ENCODE assay signal across 15 mouse cellular contexts in genomic region chr4:109860256-109860655, GRCm38 (mm10).
DNase-seq lines count a peak whose midpoint lies in the region; ATAC-seq and TF ChIP-seq lines count a peak whose summit lies in the region.
"Had no signal": no experiment of that assay in that cellular context is flagged by ENCODE, and none has a peak within 500 bp of the region (broad histone marks: within the 10 kb centered on the region; RNA-seq: fewer than 3 reads in every experiment).

No protein-coding gene starts in this region.

- 32% methylated on average over 2 of the region's 2 CpGs for WGBS in forebrain, embryonic 14.5 days
- WGBS in forebrain, embryonic 11.5 days: 27% methylated on average over 2 of the region's 2 CpGs
- WGBS in heart, embryonic 12.5 days: 39% methylated on average over 2 of the region's 2 CpGs
- WGBS in heart, postnatal 0 days: 30% methylated on average over 2 of the region's 2 CpGs
- 56% methylated on average over 2 of the region's 2 CpGs for WGBS in hindbrain, embryonic 11.5 days

- H3K4me2 ChIP-seq in forebrain, embryonic 14.5 days (ENCODE audit: low read length): no peak overlapping the region
- no peak overlapping the region for H3K4me2 ChIP-seq in forebrain, embryonic 11.5 days (ENCODE audit: low read depth, low read length, severe bottlenecking)
- H3K4me2 ChIP-seq in heart, embryonic 12.5 days: no peak overlapping the region
- H3K4me2 ChIP-seq in heart, postnatal 0 days (ENCODE audit: low read depth, low read length): no peak overlapping the region
- H3K4me2 ChIP-seq in hindbrain, embryonic 11.5 days (replicated peaks; ENCODE audit: low read depth, low read length): no peak overlapping the region
- H3K4me2 ChIP-seq: hindbrain, embryonic 14.5 days; intestine, embryonic 15.5 days; kidney, embryonic 15.5 days; neural tube, embryonic 13.5 days had no signal

- no peak overlapping the region for H3K9ac ChIP-seq in forebrain, embryonic 14.5 days (ENCODE audit: low read length)
- no peak overlapping the region for H3K9ac ChIP-seq in forebrain, embryonic 11.5 days (ENCODE audit: low read length)
- H3K9ac ChIP-seq in heart, embryonic 12.5 days: no peak overlapping the region
- no peak overlapping the region for H3K9ac ChIP-seq in heart, postnatal 0 days (replicated peaks; ENCODE audit: low read depth, low read length)
- no peak overlapping the region for H3K9ac ChIP-seq in hindbrain, embryonic 11.5 days (ENCODE audit: low read depth, low read length)
- H3K9ac ChIP-seq: hindbrain, embryonic 14.5 days; intestine, embryonic 15.5 days; kidney, embryonic 15.5 days; neural tube, embryonic 13.5 days had no signal

- no peaks in the 10 kb centered on the region for H3K36me3 ChIP-seq in forebrain, embryonic 14.5 days (ENCODE audit: control insufficient read depth, insufficient read depth, low read length)
- H3K36me3 ChIP-seq in forebrain, embryonic 11.5 days (ENCODE audit: control insufficient read depth, insufficient read depth, low read length): no peaks in the 10 kb centered on the region
- H3K36me3 ChIP-seq in heart, embryonic 12.5 days: peaks cover 3% of the 10 kb centered on the region; the same call in 1 of the 2 replicates
- no peaks in the 10 kb centered on the region for H3K36me3 ChIP-seq in heart, postnatal 0 days (replicated peaks; ENCODE audit: control insufficient read depth, insufficient read depth, low read length)
- no peaks in the 10 kb centered on the region for H3K36me3 ChIP-seq in hindbrain, embryonic 11.5 days (ENCODE audit: control insufficient read depth, insufficient read depth, low read length)
- H3K36me3 ChIP-seq: intestine, embryonic 15.5 days; kidney, embryonic 15.5 days; neural tube, embryonic 13.5 days had no signal

- no peak for ATAC-seq in forebrain, embryonic 14.5 days
- no peak for ATAC-seq in forebrain, embryonic 11.5 days (replicated peaks; ENCODE audit: low FRiP score)
- no peak for ATAC-seq in heart, embryonic 12.5 days (ENCODE audit: insufficient number of reproducible peaks, low FRiP score)
- peak; percentile 67 for ATAC-seq in heart, postnatal 0 days (ENCODE audit: insufficient read depth, low read depth)
- no peak for ATAC-seq in hindbrain, embryonic 11.5 days (ENCODE audit: low FRiP score)
- ATAC-seq: intestine, embryonic 15.5 days had no signal

- no peak overlapping the region for H3K4me3 ChIP-seq in forebrain, embryonic 14.5 days (ENCODE audit: low read depth, low read length)
- H3K4me3 ChIP-seq in forebrain, embryonic 11.5 days (ENCODE audit: low read depth, low read length): no peak overlapping the region
- H3K4me3 ChIP-seq in heart, embryonic 12.5 days: no peak overlapping the region
- no peak overlapping the region for H3K4me3 ChIP-seq in heart, postnatal 0 days (ENCODE audit: low read depth, low read length)
- no peak overlapping the region for H3K4me3 ChIP-seq in hindbrain, embryonic 11.5 days (ENCODE audit: low read depth, low read length)
- H3K4me3 ChIP-seq: intestine, embryonic 15.5 days; kidney, embryonic 15.5 days; neural tube, embryonic 13.5 days had no signal

- H3K27me3 ChIP-seq in forebrain, embryonic 14.5 days (replicated peaks; ENCODE audit: control insufficient read depth, insufficient read depth, low read length): no peaks in the 10 kb centered on the region
- peaks cover 2% of the 10 kb centered on the region; the same call in 1 of the 2 replicates for H3K27me3 ChIP-seq in forebrain, embryonic 11.5 days (ENCODE audit: control insufficient read depth, insufficient read depth, low read length)
- no peaks in the 10 kb centered on the region for H3K27me3 ChIP-seq in heart, embryonic 12.5 days (replicated peaks)
- H3K27me3 ChIP-seq in heart, postnatal 0 days (ENCODE audit: control insufficient read depth, insufficient read depth, low read length): no peaks in the 10 kb centered on the region
- no peaks in the 10 kb centered on the region for H3K27me3 ChIP-seq in hindbrain, embryonic 11.5 days (ENCODE audit: control insufficient read depth, insufficient read depth, low read length)
- H3K27me3 ChIP-seq: intestine, embryonic 15.5 days; kidney, embryonic 15.5 days; neural tube, embryonic 13.5 days had no signal

- intact Hi-C loops in heart, postnatal 14 days (cut with DNase I): no loop called here

- no peak for TF ChIP-seq CTCF in heart, postnatal 0 days (IDR thresholded peaks at IDR 0.05; ENCODE audit: low read depth)

- no peaks in the 10 kb centered on the region for H3K9me3 ChIP-seq in forebrain, embryonic 14.5 days (replicated peaks; ENCODE audit: control insufficient read depth, low read length)
- no peaks in the 10 kb centered on the region for H3K9me3 ChIP-seq in forebrain, embryonic 11.5 days (ENCODE audit: control insufficient read depth, low read length)
- no peaks in the 10 kb centered on the region for H3K9me3 ChIP-seq in heart, embryonic 12.5 days (replicated peaks)
- H3K9me3 ChIP-seq in heart, postnatal 0 days (replicated peaks; ENCODE audit: control insufficient read depth, low read length): no peaks in the 10 kb centered on the region
- no peaks in the 10 kb centered on the region for H3K9me3 ChIP-seq in hindbrain, embryonic 11.5 days (ENCODE audit: control insufficient read depth, low read length)
- H3K9me3 ChIP-seq: intestine, embryonic 15.5 days; kidney, embryonic 15.5 days; neural tube, embryonic 13.5 days had no signal

- no peak overlapping the region for H3K27ac ChIP-seq in forebrain, embryonic 14.5 days (ENCODE audit: low read depth, low read length)
- H3K27ac ChIP-seq in forebrain, embryonic 11.5 days (ENCODE audit: low read depth, low read length): no peak overlapping the region
- peak overlapping the region; percentile 64; the same call in 1 of the 2 replicates for H3K27ac ChIP-seq in heart, embryonic 12.5 days (ENCODE audit: poor library complexity, severe bottlenecking)
- no peak overlapping the region for H3K27ac ChIP-seq in heart, postnatal 0 days (ENCODE audit: low read depth)
- H3K27ac ChIP-seq in hindbrain, embryonic 11.5 days (ENCODE audit: low read depth, low read length): no peak overlapping the region
- H3K27ac ChIP-seq: hindbrain, embryonic 14.5 days; intestine, embryonic 15.5 days; kidney, embryonic 15.5 days; neural tube, embryonic 13.5 days had no signal

- H3K4me1 ChIP-seq in forebrain, embryonic 14.5 days (ENCODE audit: control insufficient read depth, insufficient read depth, low read length): peaks cover 25% of the 10 kb centered on the region
- peaks cover 4% of the 10 kb centered on the region for H3K4me1 ChIP-seq in forebrain, embryonic 11.5 days (replicated peaks; ENCODE audit: control insufficient read depth, insufficient read depth, low read length)
- peaks cover 17% of the 10 kb centered on the region for H3K4me1 ChIP-seq in heart, embryonic 12.5 days (replicated peaks)
- H3K4me1 ChIP-seq in heart, postnatal 0 days (ENCODE audit: control insufficient read depth, insufficient read depth): 0 out of 2 replicates have a peak, but pooled peaks cover 6% of the 10 kb centered on the region
- no peaks in the 10 kb centered on the region for H3K4me1 ChIP-seq in hindbrain, embryonic 11.5 days (replicated peaks; ENCODE audit: control insufficient read depth, insufficient read depth, low read length)
- H3K4me1 ChIP-seq: intestine, embryonic 15.5 days; kidney, embryonic 15.5 days had no signal

- TF ChIP-seq EP300 in heart, postnatal 0 days (IDR thresholded peaks at IDR 0.05; ENCODE audit: low read depth): no peak

- peak; percentile 27 for DNase-seq in forebrain, embryonic 14.5 days (ENCODE audit: low spot score)
- no peak for DNase-seq in forebrain, embryonic 11.5 days (ENCODE audit: low spot score)
- DNase-seq in heart, postnatal 14 days: no peak
- peak; percentile 25 for DNase-seq in Muller cell, postnatal 12 days (ENCODE audit: inconsistent ontology term)
- peak; percentile 19 for DNase-seq in heart, postnatal 0 days (ENCODE audit: low spot score)
- DNase-seq in hindbrain, embryonic 11.5 days (ENCODE audit: low spot score): no peak
- DNase-seq: adrenal gland, postnatal 10 days; cerebellum, adult 2 months; lung, adult 18-20 months; right cerebral cortex, postnatal 14 days had no signal

Comparison
In these comparisons a context has a peak if more than half of its experiments do, and no peak if none do; other contexts are left out.
1. DNase-seq: peak in forebrain, embryonic 14.5 days (single experiment), Muller cell, postnatal 12 days (single experiment) and heart, postnatal 0 days (single experiment); none in forebrain, embryonic 11.5 days (single experiment), heart, postnatal 14 days (0 of 2) and hindbrain, embryonic 11.5 days (single experiment).